ENCODE assay signal across 8 mouse cellular contexts in genomic region chr15:77798664-77799490, GRCm38 (mm10). TPM values are rescaled to one million over a fixed set of nuclear protein-coding genes. Genes with fewer than 3 reads are reported as not detected.
DNase-seq lines count a peak whose midpoint lies in the region; ATAC-seq and TF ChIP-seq lines count a peak whose summit lies in the region.

No protein-coding gene starts in this region.

- H3K9ac ChIP-seq in kidney, embryonic 14.5 days (ENCODE audit: low read depth, low read length): peak overlapping the region; percentile 42; the same call in 1 of the 2 replicates
- H3K9ac ChIP-seq in lung, postnatal 0 days (replicated peaks; ENCODE audit: low read depth): no peak overlapping the region

- peak; percentile 50 to 63 for DNase-seq in right cerebral cortex, adult 2 months (ENCODE audit: low spot score in 2 of 2)
- DNase-seq in right cerebral cortex, postnatal 36 days (ENCODE audit: low spot score in 2 of 2): no peak
- DNase-seq in c-Kit-positive CD71-negative TER-119-negative erythroid progenitor cells, embryonic 14.5 days (ENCODE audit: low read depth): peak; percentile 38
- DNase-seq in heart, embryonic 10.5 days (ENCODE audit: low spot score): peak; percentile 94
- peak; percentile 84 for DNase-seq in lung, postnatal 0 days (ENCODE audit: low spot score)
- peak; percentile 18 for DNase-seq in retina, postnatal 1 day
- no peak for DNase-seq in c-Kit-positive CD71-positive TER-119-positive erythroid progenitor cells, embryonic 14.5 days (ENCODE audit: low spot score)

- no peaks in the 10 kb centered on the region for H3K9me3 ChIP-seq in heart, embryonic 10.5 days
- no peaks in the 10 kb centered on the region for H3K9me3 ChIP-seq in kidney, embryonic 14.5 days (ENCODE audit: control insufficient read depth, low read length)
- H3K9me3 ChIP-seq in lung, postnatal 0 days (ENCODE audit: low read length): no peaks in the 10 kb centered on the region

- peaks cover 67% of the 10 kb centered on the region for H3K36me3 ChIP-seq in heart, embryonic 10.5 days
- H3K36me3 ChIP-seq in kidney, embryonic 14.5 days (ENCODE audit: control insufficient read depth, insufficient read depth, low read length): peaks cover 69% of the 10 kb centered on the region
- peaks cover 51% of the 10 kb centered on the region for H3K36me3 ChIP-seq in lung, postnatal 0 days (ENCODE audit: insufficient read depth, low read length)

- H3K4me1 ChIP-seq in heart, embryonic 10.5 days: peaks cover 96% of the 10 kb centered on the region
- H3K4me1 ChIP-seq in kidney, embryonic 14.5 days (ENCODE audit: control insufficient read depth, insufficient read depth, low read length): peaks cover 38% of the 10 kb centered on the region
- peaks cover 45% of the 10 kb centered on the region for H3K4me1 ChIP-seq in lung, postnatal 0 days (ENCODE audit: insufficient read depth, low read depth, low read length)

- TF ChIP-seq EP300 in lung, postnatal 0 days (IDR thresholded peaks at IDR 0.05): peak; percentile 84

- no peak for TF ChIP-seq CTCF in lung, postnatal 0 days (IDR thresholded peaks at IDR 0.05)

- peak overlapping the region; percentile 95 for H3K27ac ChIP-seq in heart, embryonic 10.5 days
- H3K27ac ChIP-seq in kidney, embryonic 14.5 days (ENCODE audit: low read depth, low read length): peak overlapping the region; percentile 94
- peak overlapping the region; percentile 91 for H3K27ac ChIP-seq in lung, postnatal 0 days (ENCODE audit: low read length)

- H3K4me2 ChIP-seq in kidney, embryonic 14.5 days (replicated peaks; ENCODE audit: low read depth, low read length): no peak overlapping the region
- H3K4me2 ChIP-seq in lung, postnatal 0 days (replicated peaks; ENCODE audit: low read depth, low read length): 0 out of 2 replicates have a peak overlapping the region, but pooled peaks have one; percentile 5

- peak; percentile 68 for ATAC-seq in kidney, embryonic 14.5 days (ENCODE audit: low FRiP score, low TSS enrichment)
- peak; percentile 74 for ATAC-seq in lung, postnatal 0 days

- 11% methylated on average over 14 of the region's 14 CpGs for WGBS in heart, embryonic 10.5 days
- WGBS in kidney, embryonic 14.5 days: 15% methylated on average over 14 of the region's 14 CpGs
- WGBS in lung, postnatal 0 days: 12% methylated on average over 14 of the region's 14 CpGs

- 0 out of 2 replicates have a peak overlapping the region, but pooled peaks have one; percentile 33 for H3K4me3 ChIP-seq in heart, embryonic 10.5 days
- H3K4me3 ChIP-seq in kidney, embryonic 14.5 days (ENCODE audit: low read length): no peak overlapping the region
- no peak overlapping the region for H3K4me3 ChIP-seq in lung, postnatal 0 days (ENCODE audit: low read depth, low read length)

- no peaks in the 10 kb centered on the region for H3K27me3 ChIP-seq in heart, embryonic 10.5 days (ENCODE audit: insufficient read depth, poor library complexity, severe bottlenecking)
- no peaks in the 10 kb centered on the region for H3K27me3 ChIP-seq in kidney, embryonic 14.5 days (ENCODE audit: control insufficient read depth, insufficient read depth, low read length)
- no peaks in the 10 kb centered on the region for H3K27me3 ChIP-seq in lung, postnatal 0 days (replicated peaks; ENCODE audit: insufficient read depth, low read length)

RNA-seq across cellular contexts. Expression of gene Apol8, which starts 42.1 kb away (rescaled TPM):
- polyA plus RNA-seq in heart, embryonic 10.5 days (2016; fragmentation: Nextera tagmentation; extraction: Ambion mirVana): 0.16 and 0.52 TPM in 2 replicates
- not detected in 2 replicates for polyA plus RNA-seq in kidney, embryonic 14.5 days (2014; fragmentation: Nextera tagmentation; extraction: Ambion mirVana)
- 0.06 and 0.26 TPM in 2 replicates for polyA plus RNA-seq in lung, postnatal 0 days (2015; fragmentation: Nextera tagmentation; extraction: Ambion mirVana)

RNA-seq across cellular contexts. Expression of gene Myh9, which starts 43.1 kb away (rescaled TPM):
- polyA plus RNA-seq in heart, embryonic 10.5 days (2016; fragmentation: Nextera tagmentation; extraction: Ambion mirVana): 34.5 and 37.5 TPM in 2 replicates
- 43.8 and 72.3 TPM in 2 replicates for polyA plus RNA-seq in kidney, embryonic 14.5 days (2014; fragmentation: Nextera tagmentation; extraction: Ambion mirVana)
- polyA plus RNA-seq in lung, postnatal 0 days (2015; fragmentation: Nextera tagmentation; extraction: Ambion mirVana): 59.3 and 67.3 TPM in 2 replicates

Comparison
In these comparisons a context has a peak if more than half of its experiments do, and no peak if none do; other contexts are left out.
1. DNase-seq: peak in right cerebral cortex, adult 2 months (2 of 2), c-Kit-positive CD71-negative TER-119-negative erythroid progenitor cells, embryonic 14.5 days (single experiment), heart, embryonic 10.5 days (single experiment), lung, postnatal 0 days (single experiment) and retina, postnatal 1 day (single experiment); none in right cerebral cortex, postnatal 36 days (0 of 2) and c-Kit-positive CD71-positive TER-119-positive erythroid progenitor cells, embryonic 14.5 days (single experiment).
2. Peak in every context shown above with its lines, with median percentiles within 50 percentile points of each other: H3K27ac ChIP-seq.